Mouse (Mus musculus) liver, embryonic 14.5 days (tissue): ENCODE data around the gene Psme4.

Experiments used
- CTCF ChIP-seq: IDR thresholded peaks from 2 replicates; pipeline ENCODE4 v1.5.1; 2016; ENCODE audit warnings: antibody characterized with exemption, low read depth, control low read depth
- EP300 ChIP-seq: IDR thresholded peaks from 2 replicates; pipeline ENCODE4 v1.6.1; 2016; ENCODE audit warnings: antibody characterized with exemption, low read depth

DNA sequence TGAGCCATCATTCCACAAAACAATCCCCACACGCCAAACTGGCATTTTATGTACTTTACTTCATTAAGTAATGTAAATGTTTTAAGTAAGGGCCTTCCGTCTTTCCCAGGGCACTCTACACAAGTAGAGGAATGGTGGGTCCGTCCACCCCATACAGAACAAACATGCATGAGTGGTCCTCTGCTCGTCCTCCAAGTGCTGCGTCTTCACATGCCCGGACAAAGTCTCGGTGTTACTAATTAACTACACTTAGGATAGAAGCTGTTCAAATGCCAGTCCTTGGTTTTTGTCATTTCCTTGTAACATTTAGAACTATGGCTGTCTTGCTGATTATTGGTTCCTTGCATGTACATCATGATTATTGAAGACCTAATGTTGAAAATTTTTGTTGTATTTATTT lies 21.2 kb downstream of the Psme4 start:
- no peak for TF ChIP-seq CTCF
- TF ChIP-seq EP300: no peak
